Mouse (Mus musculus): ENCODE results near the gene Susd4. TPM values are rescaled to one million over a fixed set of nuclear protein-coding genes. Genes with fewer than 3 reads are reported as not detected.

Gene Susd4
- polyA plus RNA-seq, 1 experiment from 2014 or later = 3.5 TPM

- Histone ChIP-seq H3K4me2 (no peak overlapping the region), H3K4me1 (peaks cover 4% of the 10 kb centered on the region; the same call in 1 of the 2 replicates), H3K4me3 (no peak overlapping the region), H3K9ac (no peak overlapping the region), H3K27me3 (replicated peaks) (peaks cover 22% of the 10 kb centered on the region), H3K9me3 (replicated peaks) (no peaks in the 10 kb centered on the region), H3K27ac (no peak overlapping the region), H3K36me3 (no peaks in the 10 kb centered on the region)
- ATAC-seq = no peak
- 88% methylated on average over 1 of the region's 1 CpGs for WGBS (ENCODE audit: insufficient replicate concordance)
Measured at GRCm38 (mm10) chr1:182758783-182759182, 4.9 kb upstream of the Susd4 start.

GRCm38 (mm10) chr1:182763191-182763715 is 407 bp upstream of the Susd4 start:
- 0 out of 2 replicates have a peak, but pooled peaks have one; percentile 10 for ATAC-seq
- Histone ChIP-seq H3K4me1 (peaks cover 15% of the 10 kb centered on the region; the same call in 1 of the 2 replicates), H3K27ac (no peak overlapping the region), H3K9ac (no peak overlapping the region), H3K9me3 (replicated peaks) (no peaks in the 10 kb centered on the region), H3K4me2 (peak overlapping the region; percentile 75), H3K36me3 (no peaks in the 10 kb centered on the region), H3K4me3 (peak overlapping the region; percentile 61), H3K27me3 (replicated peaks) (peaks cover 57% of the 10 kb centered on the region)
- WGBS (ENCODE audit: insufficient replicate concordance) = 13% methylated on average over 17 of the region's 17 CpGs

- Histone ChIP-seq H3K27me3 (replicated peaks) (peaks cover 57% of the 10 kb centered on the region), H3K9ac (peak overlapping the region; percentile 27; the same call in 1 of the 2 replicates)
Measured at GRCm38 (mm10) chr1:182764541-182765281, 1.1 kb downstream of the Susd4 start.

GRCm38 (mm10) chr1:182775576-182775975 is 11.9 kb downstream of the Susd4 start:
- no peaks in the 10 kb centered on the region for H3K9me3 ChIP-seq (replicated peaks)
- H3K27ac ChIP-seq = no peak overlapping the region
- H3K9ac ChIP-seq = no peak overlapping the region
- no peaks in the 10 kb centered on the region for H3K36me3 ChIP-seq
- no peak overlapping the region for H3K4me3 ChIP-seq
- no peaks in the 10 kb centered on the region for H3K27me3 ChIP-seq (replicated peaks)
- no peak for ATAC-seq
- 80% methylated on average over 5 of the region's 7 CpGs for WGBS (ENCODE audit: insufficient replicate concordance)
- H3K4me1 ChIP-seq = 0 out of 2 replicates have a peak, but pooled peaks cover 3% of the 10 kb centered on the region
- H3K4me2 ChIP-seq = no peak overlapping the region

More at GRCm38 (mm10) chr1:182764541-182765281, 1.1 kb downstream of the Susd4 start:
- Histone ChIP-seq H3K4me1 (peaks cover 15% of the 10 kb centered on the region; the same call in 1 of the 2 replicates), H3K9me3 (replicated peaks) (no peaks in the 10 kb centered on the region), H3K4me2 (peak overlapping the region; percentile 75), H3K4me3 (peak overlapping the region; percentile 61), H3K36me3 (no peaks in the 10 kb centered on the region), H3K27ac (no peak overlapping the region)
- 0 out of 2 replicates have a peak, but pooled peaks have one; percentile 40 for ATAC-seq
- 5% methylated on average over 27 of the region's 27 CpGs for WGBS (ENCODE audit: insufficient replicate concordance)

GRCm38 (mm10) chr1:182776749-182777410 is 13.2 kb downstream of the Susd4 start:
- no peak for ATAC-seq

GRCm38 (mm10) chr1:182778225-182778624 is 14.6 kb downstream of the Susd4 start:
- 57% methylated on average over 13 of the region's 13 CpGs for WGBS (ENCODE audit: insufficient replicate concordance)
- Histone ChIP-seq H3K9ac (no peak overlapping the region), H3K9me3 (replicated peaks) (no peaks in the 10 kb centered on the region), H3K36me3 (no peaks in the 10 kb centered on the region), H3K4me3 (no peak overlapping the region), H3K4me1 (0 out of 2 replicates have a peak, but pooled peaks cover 3% of the 10 kb centered on the region), H3K27ac (no peak overlapping the region), H3K4me2 (no peak overlapping the region), H3K27me3 (replicated peaks) (no peaks in the 10 kb centered on the region)
- ATAC-seq = no peak

More at GRCm38 (mm10) chr1:182776749-182777410, 13.2 kb downstream of the Susd4 start:
- no peak overlapping the region for H3K27ac ChIP-seq
- no peak overlapping the region for H3K9ac ChIP-seq
- WGBS (ENCODE audit: insufficient replicate concordance) = 54% methylated on average over 10 of the region's 10 CpGs
- H3K27me3 ChIP-seq (replicated peaks) = no peaks in the 10 kb centered on the region
- no peak overlapping the region for H3K4me2 ChIP-seq
- H3K9me3 ChIP-seq (replicated peaks) = no peaks in the 10 kb centered on the region
- H3K36me3 ChIP-seq = no peaks in the 10 kb centered on the region
- no peak overlapping the region for H3K4me3 ChIP-seq
- 0 out of 2 replicates have a peak, but pooled peaks cover 3% of the 10 kb centered on the region for H3K4me1 ChIP-seq

- 0 out of 2 replicates have a peak, but pooled peaks cover 3% of the 10 kb centered on the region for H3K4me1 ChIP-seq
- H3K9ac ChIP-seq = no peak overlapping the region
- no peak overlapping the region for H3K4me3 ChIP-seq
- no peaks in the 10 kb centered on the region for H3K27me3 ChIP-seq (replicated peaks)
- ATAC-seq = no peak
- H3K27ac ChIP-seq = no peak overlapping the region
- WGBS (ENCODE audit: insufficient replicate concordance) = 79% methylated on average over 6 of the region's 6 CpGs
- no peak overlapping the region for H3K4me2 ChIP-seq
- H3K9me3 ChIP-seq (replicated peaks) = no peaks in the 10 kb centered on the region
- H3K36me3 ChIP-seq = no peaks in the 10 kb centered on the region
Measured at GRCm38 (mm10) chr1:182779024-182779520, 15.4 kb downstream of the Susd4 start.

GRCm38 (mm10) chr1:182783774-182784173 is 20.1 kb downstream of the Susd4 start:
- H3K4me3 ChIP-seq = no peak overlapping the region
- WGBS (ENCODE audit: insufficient replicate concordance) = 72% methylated on average over 7 of the region's 7 CpGs
- H3K27me3 ChIP-seq (replicated peaks) = no peaks in the 10 kb centered on the region
- no peaks in the 10 kb centered on the region for H3K9me3 ChIP-seq (replicated peaks)
- H3K4me2 ChIP-seq = no peak overlapping the region
- H3K27ac ChIP-seq = no peak overlapping the region
- no peaks in the 10 kb centered on the region for H3K36me3 ChIP-seq
- no peak for ATAC-seq
- H3K4me1 ChIP-seq = no peaks in the 10 kb centered on the region
- no peak overlapping the region for H3K9ac ChIP-seq

GRCm38 (mm10) chr1:182784784-182785183 is 21.1 kb downstream of the Susd4 start:
- Histone ChIP-seq H3K27ac (no peak overlapping the region), H3K27me3 (replicated peaks) (no peaks in the 10 kb centered on the region), H3K9ac (no peak overlapping the region), H3K4me2 (no peak overlapping the region), H3K9me3 (replicated peaks) (no peaks in the 10 kb centered on the region), H3K4me3 (no peak overlapping the region), H3K36me3 (no peaks in the 10 kb centered on the region), H3K4me1 (no peaks in the 10 kb centered on the region)
- WGBS (ENCODE audit: insufficient replicate concordance) = 69% methylated on average over 3 of the region's 3 CpGs
- ATAC-seq = no peak

- Histone ChIP-seq H3K36me3 (no peaks in the 10 kb centered on the region), H3K27ac (no peak overlapping the region), H3K4me3 (no peak overlapping the region), H3K4me2 (no peak overlapping the region), H3K9me3 (replicated peaks) (no peaks in the 10 kb centered on the region), H3K4me1 (no peaks in the 10 kb centered on the region), H3K9ac (no peak overlapping the region), H3K27me3 (replicated peaks) (no peaks in the 10 kb centered on the region)
- ATAC-seq = no peak
- WGBS (ENCODE audit: insufficient replicate concordance) = 58% methylated on average over 5 of the region's 5 CpGs
Measured at GRCm38 (mm10) chr1:182785504-182785903, 21.8 kb downstream of the Susd4 start.

GRCm38 (mm10) chr1:182787030-182787429 is 23.4 kb downstream of the Susd4 start:
- Histone ChIP-seq H3K27me3 (replicated peaks) (no peaks in the 10 kb centered on the region), H3K4me2 (no peak overlapping the region), H3K27ac (no peak overlapping the region), H3K9me3 (replicated peaks) (no peaks in the 10 kb centered on the region), H3K9ac (no peak overlapping the region), H3K36me3 (no peaks in the 10 kb centered on the region), H3K4me1 (peaks cover under 1% of the 10 kb centered on the region; the same call in 1 of the 2 replicates), H3K4me3 (no peak overlapping the region)
- ATAC-seq = no peak
- 34% methylated on average over 7 of the region's 7 CpGs for WGBS (ENCODE audit: insufficient replicate concordance)

- WGBS (ENCODE audit: insufficient replicate concordance) = 66% methylated on average over 6 of the region's 6 CpGs
- no peak for ATAC-seq
- H3K9ac ChIP-seq = no peak overlapping the region
Measured at GRCm38 (mm10) chr1:182788896-182789295, 25.2 kb downstream of the Susd4 start.

More at GRCm38 (mm10) chr1:182788896-182789295, 25.2 kb downstream of the Susd4 start:
- no peaks in the 10 kb centered on the region for H3K27me3 ChIP-seq (replicated peaks)
- no peak overlapping the region for H3K4me2 ChIP-seq
- H3K27ac ChIP-seq = no peak overlapping the region
- H3K9me3 ChIP-seq (replicated peaks) = no peaks in the 10 kb centered on the region
- H3K4me3 ChIP-seq = no peak overlapping the region
- no peaks in the 10 kb centered on the region for H3K36me3 ChIP-seq
- peaks cover 7% of the 10 kb centered on the region; the same call in 1 of the 2 replicates for H3K4me1 ChIP-seq
